In the genomic region with DNA sequence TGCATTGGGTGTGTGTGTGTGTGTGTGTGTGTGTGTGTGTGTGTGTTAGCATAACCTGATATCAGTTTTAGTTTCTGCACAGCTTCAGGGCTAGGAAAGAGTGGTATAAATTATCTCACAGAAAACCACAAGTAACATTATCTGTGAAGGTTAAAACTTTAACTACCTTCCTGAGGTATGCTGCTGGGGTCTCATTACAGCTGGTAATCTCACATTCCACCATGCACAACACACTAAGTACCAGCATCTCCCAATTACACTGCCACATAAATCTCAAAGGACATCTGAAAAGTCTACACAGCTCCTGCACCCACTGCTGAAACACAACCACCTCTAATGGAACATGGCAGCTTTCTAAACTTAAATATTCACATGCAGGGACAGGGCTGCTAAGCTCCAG, we compare ENCODE assay signal across 27 mouse cellular contexts. TPM values are rescaled to one million over a fixed set of nuclear protein-coding genes. Genes with fewer than 3 reads are reported as not detected.
A peak's percentile ranks its signal among the peaks of the same experiment; 100 is the strongest.
DNase-seq lines count a peak whose midpoint lies in the region; ATAC-seq and TF ChIP-seq lines count a peak whose summit lies in the region.
"Had no signal": no experiment of that assay in that cellular context is flagged by ENCODE, and none has a peak within 500 bp of the region (broad histone marks: within the 10 kb centered on the region; RNA-seq: fewer than 3 reads in every experiment).

No protein-coding gene starts in this region.

- H3K4me1 ChIP-seq in kidney, embryonic 15.5 days, result no peaks in the 10 kb centered on the region
- no peaks in the 10 kb centered on the region for H3K4me1 ChIP-seq in kidney, postnatal 0 days (replicated peaks; ENCODE audit: insufficient read depth, low read length)
- H3K4me1 ChIP-seq: embryonic facial prominence, embryonic 15.5 days; forebrain, embryonic 10.5 days had no signal

- H3K27me3 ChIP-seq in kidney, embryonic 15.5 days, result no peaks in the 10 kb centered on the region
- H3K27me3 ChIP-seq in kidney, postnatal 0 days (ENCODE audit: insufficient read depth, low read length), result no peaks in the 10 kb centered on the region
- H3K27me3 ChIP-seq: CH12.LX; embryonic facial prominence, embryonic 13.5 days; embryonic facial prominence, embryonic 15.5 days; forebrain, embryonic 12.5 days had no signal

- DNase-seq in gastrocnemius, adult 2 months, result no peak
- DNase-seq in gastrocnemius, postnatal 25 days, result no peak
- no peak for DNase-seq in kidney, postnatal 4 days
- peak; percentile 55 for DNase-seq in kidney, postnatal 0 days (ENCODE audit: low spot score)
- DNase-seq in kidney, adult 8-10 months, result no peak
- no peak for DNase-seq in left cerebral cortex, adult 9 months (ENCODE audit: low spot score in 2 of 2)
- DNase-seq: adrenal gland, adult 2 months; adrenal gland, postnatal 10 days; adrenal gland, postnatal 25 days; B cell, adult 2 months; cerebellum, adult 11 months; cerebellum, adult 18-20 months; cerebellum, adult 8-10 months; cerebellum, adult 9-11 months; cerebellum, postnatal 14 days; cerebellum, postnatal 36 days; embryo, embryonic 11 days had no signal

- ATAC-seq in kidney, embryonic 15.5 days (replicated peaks; ENCODE audit: low FRiP score), result peak; percentile 62; the same call in 1 of the 2 replicates
- 0 out of 2 replicates have a peak, but pooled peaks have one; percentile 33 for ATAC-seq in kidney, postnatal 0 days (replicated peaks; ENCODE audit: low FRiP score, low read depth)
- ATAC-seq: CD4-positive, CD25-positive, alpha-beta regulatory T cell, adult 4 months; forebrain, embryonic 14.5 days had no signal

- H3K27ac ChIP-seq in gastrocnemius, adult 2 months, result peak overlapping the region; percentile 46
- H3K27ac ChIP-seq in kidney, embryonic 15.5 days, result no peak overlapping the region
- H3K27ac ChIP-seq in kidney, postnatal 0 days, result no peak overlapping the region
- H3K27ac ChIP-seq: embryonic facial prominence, embryonic 13.5 days; embryonic facial prominence, embryonic 15.5 days; forebrain, embryonic 10.5 days; forebrain, embryonic 12.5 days had no signal

- no peak overlapping the region for H3K4me3 ChIP-seq in gastrocnemius, adult 2 months
- no peak overlapping the region for H3K4me3 ChIP-seq in kidney, embryonic 15.5 days (replicated peaks)
- H3K4me3 ChIP-seq in kidney, postnatal 0 days (replicated peaks; ENCODE audit: low read depth, low read length), result no peak overlapping the region
- H3K4me3 ChIP-seq: embryonic facial prominence, embryonic 13.5 days; embryonic facial prominence, embryonic 15.5 days; erythroblast, embryonic 14.5 days; forebrain, embryonic 10.5 days; forebrain, embryonic 12.5 days had no signal

- no peaks in the 10 kb centered on the region for H3K9me3 ChIP-seq in kidney, embryonic 15.5 days (replicated peaks)
- H3K9me3 ChIP-seq in kidney, postnatal 0 days (replicated peaks; ENCODE audit: low read length), result no peaks in the 10 kb centered on the region
- H3K9me3 ChIP-seq: embryonic facial prominence, embryonic 13.5 days; embryonic facial prominence, embryonic 15.5 days; forebrain, embryonic 10.5 days; forebrain, embryonic 12.5 days; G1E had no signal

- H3K4me2 ChIP-seq in kidney, embryonic 15.5 days, result no peak overlapping the region
- no peak overlapping the region for H3K4me2 ChIP-seq in kidney, postnatal 0 days (ENCODE audit: low read length)
- H3K4me2 ChIP-seq: embryonic facial prominence, embryonic 13.5 days; embryonic facial prominence, embryonic 15.5 days; forebrain, embryonic 12.5 days had no signal

- intact Hi-C loops in gastrocnemius, adult 2 months (cut with DNase I), result no loop called here

- peaks cover 6% of the 10 kb centered on the region for H3K36me3 ChIP-seq in kidney, embryonic 15.5 days
- H3K36me3 ChIP-seq in kidney, postnatal 0 days (ENCODE audit: insufficient read depth, low read length), result no peaks in the 10 kb centered on the region

- TF ChIP-seq CTCF in gastrocnemius, adult 2 months (IDR thresholded peaks at IDR 0.05), result no peak
- no peak for TF ChIP-seq CTCF in kidney, postnatal 0 days (IDR thresholded peaks at IDR 0.05; ENCODE audit: low read depth)

- H3K9ac ChIP-seq in kidney, embryonic 15.5 days, result no peak overlapping the region
- no peak overlapping the region for H3K9ac ChIP-seq in kidney, postnatal 0 days (ENCODE audit: low read depth, low read length)
- H3K9ac ChIP-seq: embryonic facial prominence, embryonic 13.5 days; embryonic facial prominence, embryonic 15.5 days; forebrain, embryonic 12.5 days had no signal

RNA-seq across cellular contexts. Expression of a gene that starts 43.0 kb away (rescaled TPM):
- 100 to 1,000 TPM; 295 to 298 TPM for total RNA-seq in gastrocnemius, adult 2 months (2021)
- total RNA-seq in gastrocnemius, postnatal 25 days (2021), result 100 to 1,000 TPM; 281 to 289 TPM
- 270 and 278 TPM in 2 replicates for polyA plus RNA-seq in kidney, embryonic 15.5 days (2015; fragmentation: Nextera tagmentation; extraction: Ambion mirVana)
- 217 and 220 TPM in 2 replicates for polyA plus RNA-seq in kidney, postnatal 0 days (2015; fragmentation: Nextera tagmentation; extraction: Ambion mirVana)
